Mouse (Mus musculus) right cerebral cortex, postnatal 10 days (tissue): Measurements from ENCODE around the gene Cntn5.

ENCODE experiments used
- DNase-seq, 2 experiments: peaks; one replicate each; pipeline ENCODE4 v3.0.0; 2021; ENCODE audit warnings: low spot score in 2 of 2

Gene Cntn5

GRCm38 (mm10) chr9:10904616-10905363, at the start of gene Cntn5:
Gene Cntn5 (minus strand): TSS chr9:10904775.
- DNase-seq = peak; percentile 88

- no peak for DNase-seq
Observed at GRCm38 (mm10) chr9:10950470-10950869, 45.9 kb upstream of the Cntn5 start.

DNA sequence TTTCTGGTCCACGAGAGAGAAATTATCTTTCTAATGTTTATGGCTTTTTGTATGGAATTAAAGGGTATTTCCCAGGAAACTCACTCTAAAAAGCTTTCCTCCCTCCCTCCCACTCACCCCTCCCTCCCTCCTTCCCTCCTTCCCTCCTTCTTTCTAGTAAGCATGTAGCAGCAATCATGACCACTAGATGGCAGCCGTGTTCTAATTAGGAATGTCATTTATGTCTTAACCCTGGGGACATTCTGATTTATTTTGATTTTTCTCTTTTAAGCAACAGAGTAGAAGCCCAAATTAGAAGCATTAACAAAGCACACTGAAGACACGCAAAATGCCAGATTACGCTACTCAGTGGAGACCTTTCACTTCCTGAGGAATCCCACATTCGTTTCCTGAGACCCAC, 5.0 kb upstream of the Cntn5 start:
- DNase-seq = peak; percentile 77 to 85

- peak; percentile 42 to 44 for DNase-seq
Observed at GRCm38 (mm10) chr9:10905696-10906095, 1.1 kb upstream of the Cntn5 start.

DNA sequence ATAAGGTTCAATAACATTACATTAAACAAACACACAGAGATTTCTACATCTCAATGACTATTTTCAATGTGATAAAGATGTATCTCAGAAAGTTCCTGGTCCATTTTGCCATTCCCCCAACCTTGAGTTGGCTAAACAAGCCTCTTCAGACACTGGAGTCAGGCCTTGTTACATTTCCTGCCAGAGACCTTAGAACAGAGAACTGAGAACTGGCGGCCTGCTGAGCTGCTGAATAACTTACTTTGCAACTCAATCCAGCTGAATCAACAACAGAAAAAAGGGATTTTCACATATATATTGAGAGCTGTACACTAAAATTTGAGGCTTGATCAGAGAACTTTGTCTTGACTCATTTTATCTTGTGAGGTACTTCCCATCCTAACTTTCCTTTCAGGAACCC, 24.8 kb downstream of the Cntn5 start:
- DNase-seq = no peak

DNA sequence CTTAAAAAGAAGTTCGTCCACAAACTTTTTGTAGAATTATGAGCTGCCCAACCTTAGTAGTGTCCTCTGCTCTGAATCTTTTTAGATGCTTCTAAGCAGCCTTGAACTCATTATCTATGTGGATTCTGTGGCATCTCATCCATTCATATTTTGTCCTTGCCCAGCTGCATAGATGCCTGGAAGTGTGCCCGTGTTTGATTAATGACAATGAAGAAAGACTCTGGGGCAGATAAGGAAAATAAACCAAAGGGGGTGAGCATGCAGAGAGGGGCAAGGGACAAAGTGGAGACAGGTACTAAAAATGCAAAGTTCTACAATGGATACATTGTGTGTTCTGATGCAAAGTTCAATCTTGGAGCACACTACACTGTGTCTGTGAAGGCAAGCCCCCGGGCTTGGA, 30.7 kb downstream of the Cntn5 start:
- DNase-seq = no peak

DNA sequence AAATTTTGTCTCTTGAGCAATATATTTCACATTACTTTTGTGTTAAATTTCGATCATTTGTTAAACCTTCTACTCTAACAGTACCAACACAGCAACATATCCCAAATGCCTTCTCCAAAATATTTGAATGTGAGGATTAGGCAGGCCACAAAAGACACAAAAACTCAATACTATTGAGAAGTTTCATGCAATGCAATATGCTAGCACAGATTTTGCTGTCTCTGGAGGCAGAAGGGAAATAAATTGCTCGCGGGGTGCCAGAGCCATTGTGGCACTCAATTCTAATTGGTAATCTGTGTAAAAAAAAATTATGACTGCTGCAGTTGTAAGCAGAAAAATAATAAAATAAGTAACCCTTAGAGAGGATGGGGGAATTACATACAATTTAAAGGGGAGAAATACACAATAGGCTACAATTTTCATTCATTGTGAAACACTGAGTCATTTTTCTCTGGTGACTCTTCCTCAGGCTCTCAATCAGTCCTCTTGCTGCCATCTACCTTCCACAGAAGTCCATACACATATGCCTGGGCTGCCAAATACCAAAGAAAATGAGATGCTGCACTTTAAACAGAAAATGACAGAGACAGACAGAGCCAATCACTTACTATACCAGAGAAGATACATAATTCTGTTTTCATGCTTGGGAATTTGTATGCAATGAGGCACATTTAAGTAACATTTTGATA, 48.2 kb downstream of the Cntn5 start:
- no peak for DNase-seq

DNA sequence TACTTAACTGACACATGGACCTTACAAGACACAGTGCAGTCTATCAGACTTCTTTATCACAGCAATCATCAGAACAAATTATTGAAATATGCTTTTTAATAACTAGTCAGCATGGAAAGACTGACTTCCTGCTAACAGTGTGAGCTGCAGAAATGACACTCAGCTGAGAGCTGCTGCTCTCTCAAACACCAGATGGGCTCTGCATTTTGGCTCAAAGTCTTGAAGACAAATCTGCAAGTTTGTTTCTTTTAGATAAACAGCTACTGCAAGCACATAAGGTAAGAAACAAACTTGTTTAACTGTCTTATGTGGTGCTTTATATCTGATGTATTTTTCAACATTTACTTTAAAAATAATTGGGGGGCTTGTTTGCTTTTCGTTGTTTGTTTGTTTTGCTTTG, 87.9 kb downstream of the Cntn5 start:
- no peak for DNase-seq

DNA sequence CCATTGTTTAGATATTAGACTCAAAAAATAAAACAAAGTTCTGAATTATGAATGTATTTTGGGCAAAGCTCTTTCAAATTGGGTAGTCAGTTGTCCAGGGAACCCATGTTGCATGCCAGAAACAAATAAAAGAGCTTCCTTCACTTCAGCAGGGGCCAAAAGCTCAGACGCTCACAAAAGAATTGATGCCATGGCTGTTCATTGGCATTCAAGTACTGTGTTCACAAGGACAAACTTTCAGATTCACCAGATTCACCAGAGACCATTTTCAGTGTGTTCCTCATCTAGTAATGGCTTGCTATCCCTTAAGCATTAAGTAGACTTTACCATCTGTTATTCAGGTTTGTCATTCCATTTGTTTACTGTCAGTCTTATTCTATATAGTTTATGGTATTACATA, 107.4 kb downstream of the Cntn5 start:
- no peak for DNase-seq

DNA sequence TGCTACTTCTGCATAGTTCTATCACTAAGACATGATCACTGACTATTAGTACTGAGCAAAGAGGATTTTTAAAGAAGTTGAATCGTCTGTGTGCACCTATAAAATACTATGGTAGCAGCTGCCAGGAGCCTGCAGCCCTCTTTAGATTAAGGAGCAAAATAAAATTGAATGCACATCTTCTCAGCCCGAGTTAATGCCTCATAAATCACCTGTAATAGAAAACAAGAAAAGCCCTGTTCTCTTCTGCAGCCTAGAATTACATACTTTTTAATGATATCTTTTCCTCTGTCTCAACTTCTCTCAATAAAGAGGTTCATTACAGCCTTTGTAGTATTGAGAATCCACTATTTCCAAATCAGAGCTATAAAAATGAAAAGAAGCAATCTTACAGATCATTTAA, 109.5 kb downstream of the Cntn5 start:
- DNase-seq = no peak

DNA sequence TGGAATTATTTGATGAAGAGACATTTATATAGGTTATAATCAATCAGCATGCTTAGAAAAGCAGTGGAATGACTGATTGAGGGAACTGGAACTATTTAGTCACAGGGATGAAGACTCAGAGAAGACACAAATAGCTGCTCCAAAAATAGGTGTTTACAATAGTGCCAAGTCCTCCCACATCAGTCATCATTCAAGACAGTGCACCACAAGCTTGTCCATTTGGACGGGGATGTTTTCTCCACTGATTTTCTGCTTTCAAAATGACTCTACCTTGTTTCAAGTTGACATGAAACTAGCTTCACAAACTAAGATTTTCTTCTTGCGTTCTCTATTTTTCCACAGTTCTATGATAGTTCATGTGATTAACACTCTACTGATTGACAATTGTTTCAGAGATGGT, 172.7 kb downstream of the Cntn5 start:
- DNase-seq = no peak

DNA sequence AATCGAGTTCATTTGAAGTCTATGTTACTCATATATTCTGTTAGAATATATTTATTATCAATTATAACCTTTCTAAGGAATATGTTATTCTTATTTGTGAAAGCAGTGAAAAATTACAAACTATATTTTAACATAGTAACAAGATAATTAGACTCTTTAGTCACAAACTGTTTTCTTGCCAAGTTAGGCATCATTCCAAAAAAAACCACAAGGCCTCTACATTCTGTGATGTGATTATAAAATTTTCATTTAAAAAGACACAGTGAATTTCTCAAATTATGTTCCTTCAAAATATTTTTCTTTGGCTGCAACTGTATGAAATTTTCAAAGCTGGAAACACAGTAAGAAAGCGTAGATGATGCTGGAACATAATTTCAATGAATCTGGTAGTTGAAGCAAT, 180.4 kb downstream of the Cntn5 start:
- DNase-seq = no peak

DNA sequence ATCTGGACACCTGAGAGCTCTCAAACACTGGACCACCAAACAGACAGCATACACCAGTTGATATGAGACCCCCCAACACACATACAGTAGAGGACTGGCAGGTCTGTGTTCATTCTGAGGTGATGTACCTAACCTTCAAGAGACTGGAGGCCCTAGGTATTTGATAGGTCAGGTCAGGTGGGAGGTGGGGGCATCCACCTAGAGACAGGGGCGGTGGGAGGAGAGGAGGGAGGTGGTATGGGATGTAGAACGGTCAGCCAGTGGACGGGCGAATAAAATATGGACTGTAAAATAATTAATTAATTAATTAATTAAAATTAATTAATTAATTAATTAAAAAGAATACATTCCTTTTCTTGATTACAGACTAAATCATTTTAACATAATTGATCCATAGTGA, 182.5 kb downstream of the Cntn5 start:
- no peak for DNase-seq

DNA sequence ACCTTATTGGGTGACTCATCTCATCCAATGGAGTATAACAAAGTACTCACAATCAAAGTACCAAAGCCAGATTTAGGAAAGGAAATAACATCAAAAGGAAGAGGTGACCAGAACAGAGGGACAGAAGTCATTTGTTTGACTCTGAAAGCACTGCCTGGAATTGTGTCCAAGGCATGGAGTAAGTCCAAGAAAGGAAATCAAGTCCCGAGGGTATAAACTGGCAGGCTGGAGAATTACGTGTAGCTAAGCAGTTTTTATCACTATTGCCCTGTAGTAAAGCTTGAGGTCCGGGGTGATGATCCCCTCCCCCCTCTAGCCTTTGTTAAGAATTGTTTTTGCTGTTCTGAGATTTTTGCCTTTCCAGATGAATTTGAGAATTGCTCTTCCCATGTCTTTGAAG, 185.6 kb downstream of the Cntn5 start:
- no peak for DNase-seq

DNA sequence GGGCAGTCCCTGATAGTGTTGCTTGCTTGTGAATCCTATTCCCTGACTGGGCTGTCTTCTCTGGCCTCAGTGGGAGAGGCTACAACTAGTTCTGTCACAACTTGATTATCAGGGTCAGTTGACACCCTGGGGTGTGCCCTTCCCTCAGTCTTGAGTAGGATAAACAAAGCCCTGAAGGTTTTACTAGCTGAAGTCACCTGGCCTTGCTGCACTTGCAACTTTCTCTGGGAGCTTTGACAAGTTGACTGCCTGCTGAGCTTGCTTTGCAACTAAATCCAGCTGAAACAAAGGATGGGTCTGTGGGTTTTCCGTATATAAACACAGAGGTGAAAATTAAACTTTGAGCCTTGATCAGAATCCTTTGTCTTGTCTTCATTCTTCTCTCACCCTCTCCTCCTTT, 190.9 kb downstream of the Cntn5 start:
- no peak for DNase-seq

GRCm38 (mm10) chr9:10681646-10682045, 222.9 kb downstream of the Cntn5 start:
- no peak for DNase-seq

- no peak for DNase-seq
Observed at GRCm38 (mm10) chr9:10681181-10681580, 223.4 kb downstream of the Cntn5 start.

GRCm38 (mm10) chr9:10668676-10669075, 235.9 kb downstream of the Cntn5 start:
- no peak for DNase-seq

DNA sequence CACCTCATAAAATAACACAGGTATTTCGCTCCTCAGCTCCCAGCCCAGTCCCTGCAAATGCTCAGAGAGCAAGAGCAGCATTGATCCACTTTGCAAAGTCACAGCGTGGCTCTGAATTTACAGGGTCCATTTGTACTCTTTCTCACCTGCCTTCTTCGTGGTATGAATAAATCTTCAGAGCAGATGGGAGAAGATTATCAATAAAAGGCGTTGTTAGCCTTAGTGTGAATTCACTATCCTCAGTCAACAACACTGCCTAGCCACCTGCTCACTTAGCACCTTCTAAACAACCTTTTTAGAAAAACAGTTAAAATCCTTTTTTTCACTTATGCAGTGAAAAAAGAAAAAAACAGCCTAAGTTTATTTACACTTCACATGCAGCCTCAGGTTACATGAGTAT, 237.1 kb downstream of the Cntn5 start:
- no peak for DNase-seq

DNA sequence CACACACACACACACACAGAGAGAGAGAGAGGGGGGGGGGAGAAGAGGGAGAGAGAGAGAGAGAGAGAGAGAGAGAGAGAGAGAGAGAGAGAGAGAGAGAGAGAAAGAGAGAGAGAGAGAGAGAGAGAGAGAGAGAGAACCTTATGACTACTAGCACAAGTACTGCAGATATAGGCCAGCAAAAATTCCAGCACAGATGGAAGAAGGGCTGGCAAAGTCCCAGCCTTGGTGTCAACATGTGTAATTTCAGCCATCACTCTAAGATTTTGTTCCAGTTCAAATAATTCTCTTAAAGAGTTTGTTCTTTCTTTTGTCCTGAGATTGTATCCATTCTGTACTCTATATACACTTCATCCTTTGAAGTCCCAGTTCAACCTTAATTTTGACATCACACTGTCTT, 238.8 kb downstream of the Cntn5 start:
- DNase-seq = peak in 1 of 2 experiments; percentile 35

DNA sequence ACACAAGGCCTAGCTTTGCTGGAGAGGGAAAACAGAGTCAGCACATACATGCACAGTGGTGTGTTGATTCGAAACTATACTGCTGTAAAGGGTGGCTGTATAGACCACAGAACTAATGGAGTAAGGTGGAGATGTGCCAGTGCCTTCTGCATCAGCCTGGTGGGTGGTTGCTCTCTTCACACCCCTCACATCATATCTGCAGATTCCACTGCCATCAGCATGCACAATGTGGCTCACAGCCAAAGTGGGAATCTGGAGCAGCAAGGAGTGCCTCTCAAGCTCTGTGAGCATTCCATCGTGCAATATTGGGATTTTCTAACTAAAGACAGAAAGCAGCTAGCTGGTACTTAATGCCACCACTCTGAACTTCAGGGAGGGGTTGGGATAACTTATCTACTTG, 241.5 kb downstream of the Cntn5 start:
- peak; percentile 73 to 81 for DNase-seq

DNA sequence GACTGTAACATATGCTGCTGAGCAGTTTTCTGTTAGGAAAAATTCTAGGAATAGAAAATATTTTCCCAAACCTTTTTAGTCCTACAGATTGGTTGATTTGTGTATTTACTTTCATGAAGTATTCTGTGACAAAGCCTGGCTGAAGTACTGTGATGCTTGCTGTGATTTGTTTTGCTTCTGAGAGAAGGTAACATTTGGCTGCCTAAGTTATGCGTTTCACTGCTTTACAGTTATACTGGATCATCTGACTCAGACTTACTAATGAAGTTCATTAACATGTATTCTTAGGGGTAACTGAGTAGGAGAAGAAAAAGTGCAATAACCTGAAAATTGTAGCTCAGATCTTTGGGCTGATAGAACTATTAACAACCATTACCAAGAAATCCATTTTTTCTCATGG, 245.1 kb downstream of the Cntn5 start:
- no peak for DNase-seq

DNA sequence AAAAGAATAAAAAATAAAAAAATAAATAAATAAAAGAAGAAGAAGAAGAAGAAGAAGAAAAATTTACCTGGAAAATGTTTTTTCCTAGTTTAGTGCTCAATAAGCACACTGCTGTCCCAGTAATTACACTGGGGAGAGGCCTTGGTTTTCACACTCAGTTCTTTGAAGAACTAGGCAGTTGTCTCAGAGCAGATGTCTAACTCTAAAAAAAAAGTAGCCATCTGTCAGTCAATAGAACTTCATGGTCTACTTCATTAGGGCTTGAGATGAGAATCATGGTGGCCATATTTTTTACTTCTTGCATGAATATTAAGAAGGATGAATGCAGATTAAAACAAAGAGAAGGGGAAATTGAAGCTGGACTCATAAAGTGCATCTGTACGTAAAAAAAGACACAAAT, 246.5 kb downstream of the Cntn5 start:
- DNase-seq = no peak
